Mouse (Mus musculus) thymus, postnatal 4 days (tissue): ENCODE measurements around the gene Nsl1.

Experiments used
- DNase-seq: peaks from one replicate; pipeline ENCODE4 v3.0.0; 2021

The Nsl1 gene

DNA sequence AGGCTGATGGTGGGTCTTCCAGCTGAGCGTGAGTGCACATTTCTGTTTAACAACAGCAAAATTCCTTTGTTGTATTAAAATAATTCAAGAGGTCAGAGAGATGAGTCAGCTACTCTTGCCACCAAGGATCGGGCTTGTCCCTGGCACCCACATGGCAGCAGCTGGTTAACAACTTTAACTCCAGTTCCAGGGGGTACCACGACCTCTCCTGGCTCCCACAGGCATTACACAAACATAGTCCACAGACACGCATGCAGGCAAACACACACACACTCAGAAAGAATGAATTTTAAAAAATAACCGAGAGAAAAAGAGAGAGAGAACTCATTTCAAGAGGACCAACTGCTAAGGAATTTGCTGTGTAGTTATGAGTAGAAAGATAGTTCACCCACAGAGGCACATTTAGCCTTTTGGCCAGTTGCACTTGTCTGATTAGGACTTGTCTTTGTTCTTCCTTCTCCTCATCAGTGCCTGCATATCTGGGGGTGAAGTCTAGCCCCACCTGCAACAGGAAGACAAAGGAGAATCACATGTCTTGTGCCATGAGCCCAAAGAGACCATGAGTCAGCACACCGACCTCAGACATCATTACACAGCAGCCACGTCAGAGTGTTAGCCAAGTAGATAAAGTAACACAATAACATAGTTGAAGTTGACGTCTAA lies 7.8 kb upstream of the Nsl1 start:
- DNase-seq: peak; percentile 22

DNA sequence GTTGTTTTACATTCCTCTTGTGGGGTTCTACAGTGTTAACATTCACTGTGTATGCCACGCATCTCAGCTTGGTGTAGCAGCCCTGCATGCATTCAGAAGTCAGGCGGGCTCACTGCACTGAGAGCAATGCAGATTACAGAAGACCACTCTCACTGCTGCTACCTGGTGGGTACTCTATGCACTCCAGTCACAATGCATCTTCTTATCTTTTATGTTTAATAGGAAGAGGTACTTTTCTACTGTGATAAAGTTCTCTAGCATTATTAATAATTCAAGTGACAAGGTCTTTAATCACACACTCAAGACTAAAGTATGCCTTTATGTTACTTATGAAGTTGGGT lies 7.3 kb upstream of the Nsl1 start:
- DNase-seq: no peak

DNA sequence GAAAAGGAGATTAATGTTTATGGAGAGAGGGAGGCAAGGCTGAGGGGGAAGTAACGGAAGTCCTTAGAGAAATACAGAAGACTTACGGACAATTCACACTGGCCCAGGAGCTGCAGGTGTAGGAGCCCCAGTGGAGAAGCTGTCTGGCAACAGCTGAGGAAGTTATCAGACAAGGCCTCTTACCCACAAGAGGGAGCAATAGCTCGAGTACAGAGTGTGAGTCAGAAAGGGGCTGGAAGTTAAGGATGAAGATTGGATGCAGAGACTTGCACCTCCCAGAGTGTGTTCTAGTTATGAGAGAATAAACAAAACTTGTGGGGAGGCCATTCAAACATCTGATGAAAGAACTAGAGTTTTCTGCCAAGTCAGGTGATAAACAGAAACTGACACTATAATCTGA lies 5.4 kb upstream of the Nsl1 start:
- no peak for DNase-seq

DNA sequence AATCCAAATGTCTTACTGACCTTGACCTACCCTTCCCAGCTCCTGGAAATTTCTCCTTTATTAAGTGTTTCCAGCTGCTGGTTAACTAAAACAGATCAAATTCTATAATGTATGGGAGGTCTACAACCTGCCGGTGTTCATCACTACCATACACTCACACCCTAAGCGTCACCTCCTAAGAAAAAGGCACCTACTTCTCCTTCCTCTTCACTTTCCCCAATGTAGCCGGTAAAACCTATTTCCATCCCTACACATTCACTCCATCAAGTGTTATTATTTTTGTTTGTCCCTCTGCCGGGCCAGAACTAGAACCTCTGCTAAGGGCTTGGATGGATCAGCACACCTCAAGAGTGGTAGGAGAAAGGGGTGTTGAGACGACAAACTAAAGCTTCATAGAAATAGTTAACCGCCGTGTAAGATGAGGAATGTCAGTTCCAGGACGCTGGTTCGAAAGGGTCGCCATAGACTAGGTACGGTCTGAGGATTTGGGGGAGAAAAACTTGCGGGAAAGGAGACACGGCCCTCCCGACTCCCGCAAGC lies 501 bp upstream of the Nsl1 start:
- no peak for DNase-seq

- no peak for DNase-seq
Measured at GRCm38 (mm10) chr1:191063700-191064099, 888 bp downstream of the Nsl1 start.

DNA sequence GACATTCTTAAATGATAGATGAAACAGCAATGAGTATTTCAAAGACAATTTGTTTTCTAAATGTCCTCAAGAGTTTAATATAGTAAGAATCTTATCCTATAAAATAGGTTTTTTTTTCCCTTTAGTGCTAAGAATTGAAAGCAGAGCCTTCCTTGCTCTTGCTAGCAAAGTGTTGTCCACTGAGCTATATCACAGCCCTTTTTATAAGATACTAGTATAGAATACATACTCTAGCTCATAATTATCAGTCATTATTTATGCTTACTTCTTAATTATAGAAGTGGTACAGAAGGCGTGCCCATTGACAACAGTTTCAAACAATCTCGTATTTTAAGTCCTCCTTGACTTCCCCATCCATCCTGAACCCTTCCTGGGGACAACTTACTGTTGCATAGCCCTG lies 1.7 kb downstream of the Nsl1 start:
- DNase-seq: no peak

DNA sequence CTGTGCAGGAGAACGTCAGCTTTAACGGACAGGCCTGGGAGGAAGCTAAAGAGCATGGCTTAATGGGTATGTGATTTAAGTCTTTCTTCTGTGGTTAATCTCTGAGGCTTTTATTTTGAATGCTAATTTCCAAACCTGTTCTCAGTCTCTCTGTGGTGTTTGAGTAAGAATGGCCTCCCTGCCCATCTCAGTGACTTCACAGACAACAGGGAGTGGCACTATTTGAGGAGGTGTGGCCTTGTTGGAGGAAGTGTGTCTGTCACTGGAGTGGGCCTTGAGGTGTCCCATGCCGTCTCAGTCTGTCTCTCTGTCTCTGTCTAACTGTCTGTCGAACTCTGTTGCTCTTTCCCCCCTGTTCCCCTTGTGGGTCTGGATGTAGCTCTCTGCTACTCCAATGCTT lies 2.4 kb downstream of the Nsl1 start:
- no peak for DNase-seq

DNA sequence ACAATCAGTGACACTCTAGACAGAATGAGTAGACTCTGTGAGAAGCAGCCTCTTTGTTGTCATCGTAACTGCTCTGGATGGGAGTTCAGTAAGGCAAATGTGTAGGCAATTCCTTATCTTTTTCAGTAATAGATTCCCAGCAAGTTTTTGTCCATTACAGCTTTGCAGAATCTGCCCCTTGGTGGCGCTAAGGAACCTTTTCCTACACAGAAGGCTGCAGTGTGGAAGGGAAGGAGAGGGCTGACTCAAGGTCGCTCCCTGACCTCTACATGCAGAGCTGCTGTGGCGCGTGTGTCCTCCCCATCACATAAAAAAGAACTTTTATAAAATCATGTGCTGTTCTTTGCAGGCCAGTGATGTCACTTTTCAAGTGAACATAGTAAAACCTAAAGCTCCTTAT lies 5.6 kb downstream of the Nsl1 start:
- DNase-seq: no peak

DNA sequence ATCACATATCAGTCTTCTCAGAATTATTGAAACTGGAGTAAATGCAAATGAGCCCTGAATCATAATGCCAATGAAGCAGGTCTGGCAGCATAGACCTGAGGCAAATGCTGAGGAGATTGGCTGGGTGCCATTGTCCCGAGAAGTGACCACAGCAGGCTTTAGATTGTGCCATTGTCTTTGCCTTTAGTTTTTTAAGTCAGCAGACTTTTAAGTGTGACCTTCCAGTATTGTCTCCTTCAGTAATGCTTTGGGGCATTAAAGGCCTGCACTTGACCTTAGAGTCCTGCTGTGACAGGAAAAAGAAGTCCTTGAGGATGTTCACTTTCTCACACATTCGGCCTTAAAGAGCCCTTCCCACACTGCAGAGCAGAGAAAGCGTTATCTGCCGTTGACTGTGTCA lies 7.4 kb downstream of the Nsl1 start:
- no peak for DNase-seq

DNA sequence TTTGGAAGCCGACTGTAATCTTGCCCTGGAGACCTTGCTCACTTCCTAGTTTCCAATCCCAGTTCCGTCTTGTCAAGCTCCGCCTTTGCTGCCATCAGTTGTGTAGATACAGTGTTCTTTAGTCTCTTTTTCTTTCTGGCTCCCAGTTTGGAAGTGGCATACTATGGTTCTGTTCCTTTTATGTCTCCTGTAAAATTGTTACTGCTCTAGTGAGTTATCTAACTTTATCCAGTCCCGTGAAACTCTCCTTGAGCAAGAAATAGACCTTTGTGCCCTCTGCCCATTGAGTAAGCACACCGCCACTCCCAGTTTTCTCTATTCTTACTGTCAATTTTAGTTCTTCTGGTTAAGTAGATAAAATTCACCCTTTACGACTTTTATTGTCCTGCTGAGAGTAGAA lies 8.8 kb downstream of the Nsl1 start:
- DNase-seq: no peak

DNA sequence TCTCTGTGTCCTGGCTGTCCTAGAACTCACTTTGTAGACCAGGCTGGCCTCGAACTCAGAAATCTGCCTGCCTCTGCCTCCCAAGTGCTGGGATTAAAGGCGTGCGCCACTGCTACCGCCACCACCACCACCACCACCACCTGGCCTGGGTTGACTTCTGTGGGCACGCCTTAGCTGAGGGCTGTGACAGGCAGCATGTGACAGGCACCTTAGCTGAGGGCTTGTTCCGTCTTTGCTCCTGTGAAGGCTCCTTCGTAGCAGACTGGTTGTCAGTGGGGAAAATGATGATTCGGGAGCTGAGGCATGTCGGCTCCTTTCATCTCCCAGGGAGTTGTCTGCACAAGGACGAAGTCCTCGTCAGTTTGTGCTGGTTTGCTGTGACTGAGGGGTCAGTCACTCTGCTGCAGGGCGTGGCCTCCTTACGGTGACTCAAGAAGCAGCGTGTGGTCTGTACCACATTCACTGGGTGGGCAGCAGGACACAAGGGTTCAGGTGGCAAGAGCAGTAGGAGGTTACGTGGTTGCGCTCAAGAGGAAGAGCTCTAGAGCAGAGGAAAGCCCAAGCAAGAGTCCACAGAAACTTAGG lies 9.6 kb downstream of the Nsl1 start:
- no peak for DNase-seq

- DNase-seq: no peak
Measured at GRCm38 (mm10) chr1:191073001-191073400, 10.2 kb downstream of the Nsl1 start.

DNA sequence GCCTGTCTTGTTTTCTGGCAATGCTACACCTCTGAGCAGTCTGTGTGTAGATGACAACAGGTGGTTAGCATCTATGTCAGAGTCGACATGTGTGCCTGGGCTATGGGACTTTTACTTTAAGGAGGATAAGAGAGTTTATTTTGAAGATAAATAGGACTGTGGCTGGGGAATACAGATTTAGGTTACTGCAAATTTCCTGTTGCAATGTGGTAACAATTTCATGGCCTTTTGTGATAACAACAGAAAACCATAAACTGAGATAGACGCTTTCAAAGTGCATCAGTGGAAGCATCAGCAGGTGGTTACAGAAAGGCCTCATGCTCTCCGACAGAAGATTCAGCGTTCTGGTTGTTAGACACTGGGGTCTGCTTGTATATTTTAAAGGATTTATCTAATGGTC lies 10.7 kb downstream of the Nsl1 start:
- DNase-seq: no peak

DNA sequence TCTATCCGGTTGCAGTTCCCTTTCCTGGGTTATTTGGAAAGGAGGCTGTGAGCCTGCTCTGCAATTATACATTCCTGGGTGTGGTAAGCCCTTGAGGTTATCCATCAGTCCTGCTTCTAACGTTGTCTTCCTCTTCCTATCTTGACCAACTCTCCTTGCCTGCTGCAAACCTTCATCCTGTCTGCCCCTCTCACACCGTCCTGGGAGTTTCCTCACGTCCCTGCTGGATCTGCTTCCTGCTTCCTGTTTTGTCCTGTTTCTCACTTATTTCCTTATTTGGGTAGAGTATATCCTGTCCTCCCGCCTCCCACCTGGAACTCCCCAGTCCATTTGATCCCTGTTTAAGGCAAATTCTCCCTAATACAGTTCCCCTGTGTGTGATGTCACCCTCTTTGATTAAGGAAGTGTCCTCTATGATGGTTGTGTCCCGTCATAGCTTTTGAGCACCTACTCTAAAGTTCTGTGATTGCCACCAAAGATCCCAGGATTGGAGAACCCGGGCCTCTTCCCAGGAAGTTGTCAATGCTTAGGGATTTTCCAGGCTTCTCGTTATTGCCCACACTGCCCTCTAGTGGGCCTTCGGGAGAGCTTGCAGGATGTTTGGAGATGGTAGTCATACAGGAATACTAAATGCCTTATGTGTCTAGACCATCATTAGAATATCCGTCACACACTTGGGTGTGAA lies 12.5 kb downstream of the Nsl1 start:
- DNase-seq: peak; percentile 30

- no peak for DNase-seq
Measured at GRCm38 (mm10) chr1:191083230-191083629, 20.4 kb downstream of the Nsl1 start.

DNA sequence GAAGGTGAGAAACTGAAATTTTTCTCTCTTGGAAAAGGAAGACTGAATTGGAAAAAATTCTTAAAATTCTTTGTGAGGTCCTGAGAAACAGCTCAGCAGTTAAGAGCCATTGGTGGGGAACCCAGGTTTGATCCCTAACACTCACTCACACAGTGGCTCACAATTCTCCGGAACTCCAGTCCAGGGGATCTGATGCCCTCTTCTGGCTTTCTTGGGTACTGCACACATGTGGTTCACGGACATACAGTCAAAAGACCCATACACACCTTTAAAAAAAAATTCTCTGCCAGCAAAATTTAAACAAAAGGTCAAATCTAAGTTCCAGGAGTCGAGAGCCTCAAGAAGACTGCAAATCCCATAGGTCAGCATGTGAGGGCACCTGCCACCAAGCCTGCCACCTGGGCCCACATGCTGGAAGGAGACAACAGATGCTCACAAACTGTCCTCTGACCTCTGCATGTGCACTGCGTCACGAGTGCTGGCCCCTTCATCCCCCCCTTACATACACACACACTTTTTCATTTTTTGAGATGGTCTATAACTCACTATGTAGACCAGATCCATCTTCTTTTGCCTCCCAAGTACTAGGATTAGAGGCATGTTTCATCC lies 22.2 kb downstream of the Nsl1 start:
- DNase-seq: peak; percentile 77

DNA sequence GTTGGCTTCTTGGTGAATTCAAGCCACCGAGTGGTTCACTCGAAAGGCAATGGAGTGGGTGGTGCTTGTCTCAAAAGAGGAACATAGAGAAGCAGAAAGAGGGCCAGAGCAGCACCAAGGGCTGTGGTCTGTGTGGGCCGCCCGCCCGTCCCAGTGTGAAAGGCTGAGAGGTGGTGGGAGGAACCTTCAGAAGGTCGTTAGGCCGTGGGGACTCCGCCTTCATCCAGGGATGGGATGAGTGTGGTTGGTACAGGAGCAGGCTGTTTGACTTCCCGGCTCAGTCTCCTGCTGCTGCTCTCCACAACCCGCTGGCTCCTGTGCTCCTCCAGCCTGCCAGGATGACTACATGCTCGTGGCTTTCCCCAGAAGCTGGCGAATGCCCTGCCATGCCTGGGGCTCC lies 22.8 kb downstream of the Nsl1 start:
- no peak for DNase-seq

GRCm38 (mm10) chr1:191086304-191086878 lies 23.6 kb downstream of the Nsl1 start:
- no peak for DNase-seq

GRCm38 (mm10) chr1:191086960-191087359 lies 24.1 kb downstream of the Nsl1 start:
- no peak for DNase-seq

DNA sequence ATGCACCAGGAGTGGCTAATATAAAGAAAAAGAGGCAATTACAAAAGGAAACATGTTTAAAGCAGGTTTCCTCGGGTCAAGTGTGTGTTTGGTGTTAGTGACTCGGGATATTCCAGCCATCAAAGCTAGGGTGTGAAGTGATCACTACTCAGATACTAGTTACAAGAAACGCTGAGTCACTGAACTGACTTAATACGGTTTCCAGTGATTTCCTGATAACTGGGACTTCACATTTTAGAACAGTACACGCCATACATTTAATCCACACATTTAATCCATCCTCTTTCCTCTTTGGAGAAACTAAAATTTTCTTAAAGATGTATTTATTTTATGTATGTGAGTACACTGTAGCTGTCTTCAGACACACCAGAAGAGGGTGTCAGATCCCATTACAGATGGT lies 25.1 kb downstream of the Nsl1 start:
- no peak for DNase-seq

DNA sequence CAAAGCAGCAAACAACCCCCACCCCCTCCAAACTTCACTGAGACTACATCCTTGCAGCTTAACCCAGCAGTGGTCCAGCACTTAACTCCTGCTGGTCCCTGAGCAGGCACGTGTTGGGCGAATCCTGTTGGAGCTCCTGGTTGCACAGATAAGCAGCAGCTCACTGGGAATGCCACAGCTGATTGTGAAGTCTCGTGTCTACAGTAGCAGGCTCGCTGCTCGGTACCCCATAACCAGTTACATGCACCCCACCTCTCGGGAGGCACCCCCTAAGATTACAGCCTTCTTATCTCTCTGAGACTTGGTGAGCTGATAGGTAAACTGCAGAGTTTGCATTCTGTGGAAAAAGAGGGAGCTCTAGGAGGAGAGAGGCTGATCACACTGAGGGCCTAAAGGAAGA lies 26.5 kb downstream of the Nsl1 start:
- DNase-seq: no peak

- DNase-seq: no peak
Measured at GRCm38 (mm10) chr1:191092050-191092449, 29.2 kb downstream of the Nsl1 start.

DNA sequence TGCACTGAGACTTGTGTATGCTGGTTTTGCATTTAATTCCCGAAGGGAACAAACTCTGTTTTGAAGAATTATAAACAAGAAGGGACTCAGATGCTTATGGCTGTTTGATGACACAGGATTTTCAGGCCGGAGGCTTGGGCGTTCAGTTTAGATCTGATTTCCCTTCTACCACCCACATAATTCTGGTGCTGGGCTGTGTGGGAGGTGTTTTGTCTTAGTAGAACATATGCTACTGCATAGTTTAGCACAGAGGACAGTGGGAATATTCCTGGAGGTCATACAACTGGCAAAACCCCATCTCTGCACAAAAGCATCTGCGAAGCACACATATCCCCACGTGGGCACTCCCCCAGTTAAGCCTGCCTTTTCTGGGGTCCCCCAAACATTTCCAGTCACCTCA lies 30.8 kb downstream of the Nsl1 start:
- no peak for DNase-seq

DNA sequence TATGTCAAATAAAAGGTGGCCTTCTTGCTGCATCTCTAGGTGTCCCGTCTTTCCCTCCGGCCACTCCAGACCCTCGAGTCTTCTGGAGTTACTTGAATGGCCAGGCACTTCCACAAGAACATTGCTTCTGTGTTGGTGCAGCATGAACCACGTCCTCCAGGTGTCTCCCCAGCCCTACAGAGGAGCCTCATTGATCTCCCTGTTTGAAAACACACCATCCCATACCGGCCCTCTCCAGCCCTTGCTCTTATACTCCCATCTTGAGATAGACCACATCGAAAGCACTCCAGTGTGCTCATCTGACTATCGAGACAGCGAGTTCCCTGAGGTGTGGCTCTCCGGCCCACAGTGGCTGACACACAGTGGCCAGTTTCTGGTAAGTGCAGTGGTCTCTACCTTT lies 32.2 kb downstream of the Nsl1 start:
- no peak for DNase-seq
